In the genomic region with DNA sequence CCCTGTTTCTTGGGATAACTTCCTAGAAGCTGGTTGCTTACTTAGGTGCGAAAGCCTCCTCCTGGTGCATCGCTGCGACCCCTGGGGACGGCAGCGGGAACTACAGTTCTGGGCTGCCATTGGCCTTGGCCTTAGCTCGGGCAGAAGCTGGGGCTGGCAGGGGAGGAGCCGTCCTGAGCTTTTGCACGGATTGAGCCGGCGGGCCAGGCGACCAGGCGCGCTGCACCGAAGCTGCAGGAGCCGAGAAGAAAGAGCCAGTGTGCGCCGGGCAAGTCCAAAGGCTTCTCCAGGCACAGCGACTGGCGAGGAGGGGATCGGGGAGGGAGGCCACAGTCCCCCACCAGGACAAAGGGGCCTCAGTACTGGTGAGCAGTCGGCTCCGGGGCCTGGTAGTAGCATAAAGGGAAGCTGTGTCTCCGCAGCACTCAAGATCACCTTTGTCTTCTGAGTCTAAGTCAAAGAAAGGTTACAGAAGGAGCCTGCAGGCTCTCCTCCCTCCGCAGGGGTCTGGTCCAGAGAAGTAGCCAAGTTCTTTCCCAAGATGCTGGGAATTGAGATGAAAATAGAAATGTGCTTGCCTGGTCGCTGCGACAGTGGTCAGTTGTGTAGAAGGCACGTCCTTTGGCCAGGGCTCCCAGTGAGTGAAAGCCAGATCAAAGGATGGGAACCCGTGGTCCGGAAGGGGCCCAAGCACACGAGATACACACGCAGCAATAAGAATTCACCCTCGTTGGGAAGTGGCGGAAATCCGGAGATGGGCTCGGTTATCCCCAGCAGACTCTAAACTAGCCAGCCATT, we compare ENCODE assay signal across 8 mouse cellular contexts. TPM values are rescaled to one million over a fixed set of nuclear protein-coding genes. Genes with fewer than 3 reads are reported as not detected.
A peak's percentile ranks its signal among the peaks of the same experiment; 100 is the strongest.
DNase-seq lines count a peak whose midpoint lies in the region; ATAC-seq and TF ChIP-seq lines count a peak whose summit lies in the region.

No protein-coding gene starts in this region.

- peak; percentile 96 for ATAC-seq in forebrain, embryonic 16.5 days
- ATAC-seq in neural tube, embryonic 15.5 days (ENCODE audit: low FRiP score), result peak; percentile 93

- no peak for TF ChIP-seq POLR2A in MEL (IDR thresholded peaks at IDR 0.05; ENCODE audit: control insufficient read depth in 1 of 2, insufficient read depth in 1 of 2, low read depth in 1 of 2, low read length in 2 of 2, poor library complexity in 1 of 2)

- H3K36me3 ChIP-seq in MEL (ENCODE audit: control insufficient read depth in 1 of 2, insufficient read depth in 2 of 2, low read length in 2 of 2), result no peaks in the 10 kb centered on the region
- no peaks in the 10 kb centered on the region for H3K36me3 ChIP-seq in forebrain, embryonic 16.5 days (ENCODE audit: control insufficient read depth, insufficient read depth)
- no peaks in the 10 kb centered on the region for H3K36me3 ChIP-seq in neural tube, embryonic 15.5 days

- peak; percentile 75 to 87 (median 86) for TF ChIP-seq CTCF in MEL (IDR thresholded peaks at IDR 0.05 in 2 of 3, conservative IDR thresholded peaks at IDR 0.05 in 1 of 3; ENCODE audit: control insufficient read depth in 1 of 3, insufficient read depth in 1 of 3, low read depth in 2 of 3, low read length in 3 of 3, poor library complexity in 1 of 3, severe bottlenecking in 1 of 3)

- no peaks in the 10 kb centered on the region for H3K9me3 ChIP-seq in MEL (replicated peaks; ENCODE audit: insufficient read depth, low read length)
- no peaks in the 10 kb centered on the region for H3K9me3 ChIP-seq in forebrain, embryonic 16.5 days (ENCODE audit: control insufficient read depth, low read length)
- H3K9me3 ChIP-seq in neural tube, embryonic 15.5 days (replicated peaks), result no peaks in the 10 kb centered on the region

- H3K79me2 ChIP-seq in MEL (ENCODE audit: control insufficient read depth, insufficient read depth, low read length, poor library complexity), result no peaks in the 10 kb centered on the region

- intact Hi-C loops in heart, postnatal 36 days (cut with DNase I), result loop anchor here (1.0 kb wide), 1 partner anchor 72 kb away; no protein-coding TSS in a partner anchor

- peaks cover 0 to 5% of the 10 kb centered on the region in 2 experiments; a peak in 1 of 4 replicates for H3K4me1 ChIP-seq in MEL (ENCODE audit: control insufficient read depth in 1 of 2, insufficient read depth in 2 of 2, low read length in 2 of 2)
- H3K4me1 ChIP-seq in forebrain, embryonic 16.5 days (replicated peaks; ENCODE audit: control insufficient read depth, insufficient read depth, low read length), result peaks cover 7% of the 10 kb centered on the region
- H3K4me1 ChIP-seq in neural tube, embryonic 15.5 days, result peaks cover 15% of the 10 kb centered on the region

- peak overlapping the region; percentile 72 for H3K4me2 ChIP-seq in forebrain, embryonic 16.5 days (ENCODE audit: low read length)
- peak overlapping the region; percentile 80 for H3K4me2 ChIP-seq in neural tube, embryonic 15.5 days

- H3K27me3 ChIP-seq in MEL (ENCODE audit: control insufficient read depth in 1 of 2, insufficient read depth in 2 of 2, low read length in 2 of 2), result no peaks in the 10 kb centered on the region; a peak in 2 of 4 replicates
- no peaks in the 10 kb centered on the region for H3K27me3 ChIP-seq in forebrain, embryonic 16.5 days (replicated peaks; ENCODE audit: control insufficient read depth, insufficient read depth, low read length)
- no peaks in the 10 kb centered on the region for H3K27me3 ChIP-seq in neural tube, embryonic 15.5 days (replicated peaks)

- H3K9ac ChIP-seq in MEL (ENCODE audit: control insufficient read depth, low read depth, low read length, poor library complexity, severe bottlenecking), result no peak overlapping the region
- peak overlapping the region; percentile 79 for H3K9ac ChIP-seq in forebrain, embryonic 16.5 days (replicated peaks; ENCODE audit: low read depth, low read length)
- H3K9ac ChIP-seq in neural tube, embryonic 15.5 days (replicated peaks), result peak overlapping the region; percentile 67

- no peak overlapping the region for H3K27ac ChIP-seq in MEL (ENCODE audit: control insufficient read depth, low read depth, low read length)
- peak overlapping the region; percentile 73 for H3K27ac ChIP-seq in forebrain, embryonic 16.5 days (ENCODE audit: low read length)
- H3K27ac ChIP-seq in neural tube, embryonic 15.5 days (replicated peaks), result peak overlapping the region; percentile 86

- peak; percentile 82 for DNase-seq in MEL (ENCODE audit: low read depth, low spot score)
- peak; percentile 97 to 98 for DNase-seq in cerebellum, adult 18-20 months
- DNase-seq in heart, postnatal 36 days, result peak; percentile 94 to 98
- peak; percentile 86 to 94 for DNase-seq in layer of hippocampus, adult 18-20 months (ENCODE audit: low spot score in 2 of 2)
- DNase-seq in lung, adult 18-20 months, result peak; percentile 89 to 92
- DNase-seq in testis, postnatal 10 days (ENCODE audit: low spot score), result peak; percentile 98

- H3K4me3 ChIP-seq in MEL (ENCODE audit: control insufficient read depth in 1 of 2, insufficient read depth in 1 of 2, low read depth in 2 of 2, low read length in 2 of 2), result no peak overlapping the region
- peak overlapping the region; percentile 50 for H3K4me3 ChIP-seq in forebrain, embryonic 16.5 days (replicated peaks; ENCODE audit: low read length)
- peak overlapping the region; percentile 46 for H3K4me3 ChIP-seq in neural tube, embryonic 15.5 days (replicated peaks)

- WGBS in forebrain, embryonic 16.5 days, result 7% methylated on average over 35 of the region's 35 CpGs
- WGBS in neural tube, embryonic 15.5 days, result 8% methylated on average over 35 of the region's 35 CpGs

- peak; percentile 68 for TF ChIP-seq RAD21 in MEL (IDR thresholded peaks at IDR 0.05; ENCODE audit: low read depth, low read length)

- no peak for TF ChIP-seq EP300 in MEL (IDR thresholded peaks at IDR 0.05; ENCODE audit: low read depth in 1 of 2, low read length in 2 of 2)

TF ChIP-seq in MEL, 35 proteins besides CTCF, POLR2A, EP300 and RAD21:
- no peak for TF ChIP-seq GATA1 (IDR thresholded peaks at IDR 0.05; ENCODE audit: low read depth, low read length)
- TF ChIP-seq MAX (IDR thresholded peaks at IDR 0.05; ENCODE audit: low read length), result no peak
- peak; percentile 96 for TF ChIP-seq SMC3 (IDR thresholded peaks at IDR 0.05; ENCODE audit: low read depth, low read length)
- TF ChIP-seq ZC3H11A (IDR thresholded peaks at IDR 0.05; ENCODE audit: low read depth, low read length), result peak; percentile 81
- no peak for TF ChIP-seq MEF2A (IDR thresholded peaks at IDR 0.05; ENCODE audit: extremely low read depth, insufficient replicate concordance, low read depth, low read length, poor library complexity, severe bottlenecking)
- TF ChIP-seq USF1 (IDR thresholded peaks at IDR 0.05; ENCODE audit: low read depth, low read length), result no peak
- TF ChIP-seq SIN3A (IDR thresholded peaks at IDR 0.05; ENCODE audit: low read length), result peak; percentile 23; the same call in 1 of the 2 replicates
- TF ChIP-seq E2F4 (IDR thresholded peaks at IDR 0.05; ENCODE audit: borderline replicate concordance, low read depth, low read length), result no peak
- no peak for TF ChIP-seq JUND (IDR thresholded peaks at IDR 0.05; ENCODE audit: low read depth, low read length)
- no peak for TF ChIP-seq RCOR1 (IDR thresholded peaks at IDR 0.05; ENCODE audit: low read depth, low read length)

RNA-seq across cellular contexts. Expression of a gene that starts 8.0 kb away (rescaled TPM):
- 1.1 and 1.3 TPM in 2 replicates for total RNA-seq in MEL (2012; rRNA removed)
- under 1 TPM in 1 of 2 experiments, not detected in 1; 0.38 TPM for polyA plus RNA-seq in MEL (2012; ENCODE audit: insufficient read depth in 1 of 2, insufficient read length in 2 of 2, low read depth in 1 of 2, low replicate concordance in 2 of 2, missing spikeins in 1 of 2)
- 1.5 and 2.0 TPM in 2 replicates for polyA plus RNA-seq in forebrain, embryonic 16.5 days (2015; fragmentation: Nextera tagmentation; extraction: Ambion mirVana)
- total RNA-seq in heart, postnatal 36 days (2021), result under 1 TPM; 0.42 to 0.51 TPM
- 1 to 10 TPM; 4.1 to 4.2 TPM for total RNA-seq in layer of hippocampus, adult 18-20 months (2021)
- polyA plus RNA-seq in neural tube, embryonic 15.5 days (2015; fragmentation: Nextera tagmentation; extraction: Ambion mirVana), result 4.3 and 4.6 TPM in 2 replicates

RNA-seq across cellular contexts. Expression of a gene that starts 50.7 kb away (rescaled TPM):
- total RNA-seq in MEL (2012; rRNA removed), result 7.3 and 7.6 TPM in 2 replicates
- polyA plus RNA-seq in MEL (2012; ENCODE audit: insufficient read depth in 1 of 2, insufficient read length in 2 of 2, low read depth in 1 of 2, low replicate concordance in 2 of 2, missing spikeins in 1 of 2), result 10 to 100 TPM in 1 of 2 experiments, not detected in 1; 10.9 TPM
- 32.2 and 35.3 TPM in 2 replicates for polyA plus RNA-seq in forebrain, embryonic 16.5 days (2015; fragmentation: Nextera tagmentation; extraction: Ambion mirVana)
- total RNA-seq in heart, postnatal 36 days (2021), result 10 to 100 TPM; 28.1 to 30.0 TPM
- 10 to 100 TPM; 88.7 to 98.0 TPM for total RNA-seq in layer of hippocampus, adult 18-20 months (2021)
- polyA plus RNA-seq in neural tube, embryonic 15.5 days (2015; fragmentation: Nextera tagmentation; extraction: Ambion mirVana), result 23.0 and 26.1 TPM in 2 replicates

RNA-seq across cellular contexts. Expression of a gene that starts 59.1 kb away (rescaled TPM):
- total RNA-seq in MEL (2012; rRNA removed), result 16.4 and 16.6 TPM in 2 replicates
- 10 to 100 TPM in 1 of 2 experiments, not detected in 1; 33.9 TPM for polyA plus RNA-seq in MEL (2012; ENCODE audit: insufficient read depth in 1 of 2, insufficient read length in 2 of 2, low read depth in 1 of 2, low replicate concordance in 2 of 2, missing spikeins in 1 of 2)
- polyA plus RNA-seq in forebrain, embryonic 16.5 days (2015; fragmentation: Nextera tagmentation; extraction: Ambion mirVana), result 317 and 327 TPM in 2 replicates
- total RNA-seq in heart, postnatal 36 days (2021), result 10 to 100 TPM; 52.2 to 58.0 TPM
- total RNA-seq in layer of hippocampus, adult 18-20 months (2021), result 100 to 1,000 TPM; 258 to 271 TPM
- polyA plus RNA-seq in neural tube, embryonic 15.5 days (2015; fragmentation: Nextera tagmentation; extraction: Ambion mirVana), result 342 and 377 TPM in 2 replicates

Comparison
In these comparisons a context has a peak if more than half of its experiments do, and no peak if none do; other contexts are left out.
1. H3K4me3 ChIP-seq: peak in forebrain, embryonic 16.5 days (single experiment) and neural tube, embryonic 15.5 days (single experiment); none in MEL (0 of 2).
2. RNA of a gene that starts 59.1 kb away (total RNA-seq): 258 to 271 TPM in layer of hippocampus, adult 18-20 months; 52.2 to 58.0 TPM in heart, postnatal 36 days and 16.4 to 16.6 TPM in MEL; every median in the first group is over 4 times any median in the second.
3. Peak in every context shown above with its lines, with median percentiles within 50 percentile points of each other: DNase-seq.